Mouse (Mus musculus): ENCODE measurements around the gene Nupr1l. TPM values are rescaled to one million over a fixed set of nuclear protein-coding genes. Genes with fewer than 3 reads are reported as not detected.

Gene Nupr1l
- total RNA-seq, 4 experiments from 2014 or later: 2.5 to 3.5 (median 3.2) TPM

Other genes starting within 250 kb of the Nupr1l start
- 1 to 10 TPM; 6.0 to 7.0 (median 6.2) TPM for gene Zfp11, start 238.4 kb upstream of the Nupr1l start, total RNA-seq (2022)
- gene Sept14, start 200.0 kb upstream of the Nupr1l start, total RNA-seq (2022): not detected
- 10 to 100 TPM; 73.7 to 91.9 (median 81.3) TPM for gene Mrps17, start 193.0 kb upstream of the Nupr1l start, total RNA-seq (2022)
- gene Nipsnap2, start 183.5 kb upstream of the Nupr1l start, total RNA-seq (2022): 10 to 100 TPM; 87.2 to 95.0 (median 91.5) TPM
- gene Psph, start 121.1 kb upstream of the Nupr1l start, total RNA-seq (2022): 10 to 100 TPM; 18.8 to 21.3 (median 19.6) TPM
- gene Sumf2, start 61.6 kb upstream of the Nupr1l start, total RNA-seq (2022): 10 to 100 TPM; 18.2 to 23.0 (median 21.9) TPM
- 100 to 1,000 TPM; 416 to 428 (median 423) TPM for gene Chchd2, start 21.1 kb upstream of the Nupr1l start, total RNA-seq (2022)
- gene Zbed5, start 12.8 kb upstream of the Nupr1l start, total RNA-seq (2022): 1 to 10 TPM; 6.9 to 9.6 (median 7.9) TPM
- 10 to 100 TPM; 16.7 to 20.4 (median 17.8) TPM for gene Phkg1, start 10.0 kb upstream of the Nupr1l start, total RNA-seq (2022)
- gene Vkorc1l1, start 33.4 kb downstream of the Nupr1l start, total RNA-seq (2022): 10 to 100 TPM; 45.5 to 56.9 (median 50.1) TPM
- gene Gusb, start 94.5 kb downstream of the Nupr1l start, total RNA-seq (2022): 10 to 100 TPM; 12.7 to 40.4 (median 22.1) TPM
- gene Asl, start 120.7 kb downstream of the Nupr1l start, total RNA-seq (2022): 10 to 100 TPM; 22.9 to 28.0 (median 25.9) TPM
- gene Crcp, start 120.8 kb downstream of the Nupr1l start, total RNA-seq (2022): 10 to 100 TPM; 26.7 to 32.6 (median 30.1) TPM
- gene Tpst1, start 164.8 kb downstream of the Nupr1l start, total RNA-seq (2022): 10 to 100 TPM; 34.4 to 39.4 (median 36.7) TPM
- 10 to 100 TPM; 10.6 to 15.2 (median 13.0) TPM for gene Kctd7, start 236.3 kb downstream of the Nupr1l start, total RNA-seq (2022)